Mouse (Mus musculus) hindbrain, embryonic 16.5 days (tissue): ENCODE data around the gene Lhx2. TPM values are rescaled to one million over a fixed set of nuclear protein-coding genes. Genes with fewer than 3 reads are reported as not detected.

Experiments
- ATAC-seq: fragments of 200-750 bp; cut with Nextera tagmentation; 2 replicates; pipeline ENCODE4 v1.8.0; 2017; ENCODE audit warnings: moderate TSS enrichment, moderate library complexity
- H3K27ac ChIP-seq: fragments of 300-500 bp; sonication (generic); 2 replicates; pipeline ENCODE4 v1.5.1; 2014; ENCODE audit warnings: low read depth, mild to moderate bottlenecking, control low read depth, low read length, moderate library complexity
- H3K27me3 ChIP-seq: fragments of 300-500 bp; sonication (generic); replicated peaks from 2 replicates; pipeline ENCODE4 v1.6.1; 2014; ENCODE audit warnings: low read length; ENCODE audit not compliant: control insufficient read depth, insufficient read depth
- H3K36me3 ChIP-seq: fragments of 300-500 bp; sonication (generic); 2 replicates; pipeline ENCODE4 v1.6.1; 2014; ENCODE audit warnings: mild to moderate bottlenecking, low read length, moderate library complexity, mixed read lengths; ENCODE audit not compliant: control insufficient read depth, insufficient read depth
- H3K4me1 ChIP-seq: fragments of 300-500 bp; sonication (generic); 2 replicates; pipeline ENCODE4 v1.6.1; 2014; ENCODE audit warnings: low read depth, low read length; ENCODE audit not compliant: control insufficient read depth, insufficient read depth
- H3K4me2 ChIP-seq: fragments of 300-500 bp; sonication (generic); 2 replicates; pipeline ENCODE4 v1.6.1; 2014; ENCODE audit warnings: mild to moderate bottlenecking, low read length, control low read depth, moderate library complexity
- H3K4me3 ChIP-seq: fragments of 300-500 bp; sonication (generic); 2 replicates; pipeline ENCODE4 v1.5.1; 2014; ENCODE audit warnings: mild to moderate bottlenecking, low read length, control low read depth, moderate library complexity
- H3K9ac ChIP-seq: fragments of 300-500 bp; sonication (generic); 2 replicates; pipeline ENCODE4 v1.6.1; 2014; ENCODE audit warnings: low read depth, mild to moderate bottlenecking, control low read depth, low read length, moderate library complexity
- H3K9me3 ChIP-seq: fragments of 300-500 bp; sonication (generic); 2 replicates; pipeline ENCODE4 v1.6.1; 2014; ENCODE audit warnings: mild to moderate bottlenecking, low read length, moderate library complexity; ENCODE audit not compliant: control insufficient read depth
- WGBS: fragments of 180-500 bp; shearing (Covaris S2); extraction: QIAGEN DNeasy Blood & Tissue Kit; methylation state at CpG from one replicate; pipeline ENCODE4 v1.1.7; 2014; 5-methylcytosine and 5-hydroxymethylcytosine counted together
- polyA plus RNA-seq: library from polyadenylated mRNA; unstranded; fragments of >200 nt; fragmentation: Nextera tagmentation; extraction: Ambion mirVana; gene quantifications from 2 replicates; pipeline ENCODE4 v1.2.1, GENCODE M21; 2015

Gene Lhx2
- polyA plus RNA-seq, 1 experiment from 2014 or later = 6.8 TPM

DNA sequence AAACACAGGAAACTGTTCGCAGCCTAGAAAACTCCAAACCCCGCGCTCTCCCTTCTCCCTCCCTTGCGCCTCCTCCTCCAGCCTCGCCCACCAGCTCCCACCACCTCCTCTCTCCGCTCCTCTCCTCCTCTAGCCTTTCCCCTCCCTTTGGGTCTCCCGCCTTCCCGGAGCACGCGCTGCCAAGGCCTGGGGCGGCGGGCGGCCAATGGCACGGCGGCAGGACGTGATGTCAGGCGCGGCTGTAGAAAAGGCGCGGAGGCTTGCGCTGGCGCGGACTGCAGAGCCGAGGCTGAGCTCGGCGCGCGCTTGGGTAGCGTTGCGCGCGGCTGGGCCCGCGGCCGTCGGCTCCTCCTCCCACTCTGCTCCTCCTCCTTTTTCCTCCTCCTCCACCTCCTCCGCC lies 11.7 kb downstream of the Lhx2 start:
- peaks cover 62% of the 10 kb centered on the region for H3K27me3 ChIP-seq

DNA sequence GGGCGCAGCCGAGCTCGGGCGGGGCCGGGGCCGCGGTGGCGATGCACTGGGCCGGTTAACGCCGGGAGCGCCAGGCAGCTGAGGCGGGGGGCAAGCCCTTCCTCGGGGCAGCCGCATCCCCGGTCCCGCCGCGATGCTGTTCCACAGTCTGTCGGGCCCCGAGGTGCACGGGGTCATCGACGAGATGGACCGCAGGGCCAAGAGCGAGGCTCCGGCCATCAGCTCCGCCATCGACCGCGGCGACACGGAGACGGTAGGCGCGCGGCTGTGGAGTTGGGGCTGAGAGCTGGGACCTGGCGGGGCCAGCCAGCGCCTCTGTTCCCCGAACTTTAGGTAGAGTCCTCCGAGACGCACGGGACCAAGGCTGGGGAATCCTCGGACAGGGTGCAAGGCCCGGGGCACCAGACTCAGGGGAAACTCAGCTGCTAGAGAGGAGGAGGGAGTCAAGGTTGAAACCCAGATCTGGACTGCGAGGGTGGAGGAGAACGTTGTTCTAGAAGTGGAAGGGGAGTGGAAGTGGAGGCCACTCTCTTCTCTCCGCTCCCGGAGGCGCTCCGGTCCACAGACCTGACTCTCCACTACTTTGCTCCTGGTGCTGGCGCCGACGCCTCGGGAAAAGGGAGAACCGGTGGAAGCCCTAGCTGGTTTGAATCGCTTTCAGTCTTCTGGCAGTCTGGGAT lies 12.7 kb downstream of the Lhx2 start:
- H3K9ac ChIP-seq = peak overlapping the region; percentile 57
- peak overlapping the region; percentile 81 for H3K4me2 ChIP-seq
- peaks cover 59% of the 10 kb centered on the region for H3K27me3 ChIP-seq
- peaks cover 21% of the 10 kb centered on the region for H3K4me1 ChIP-seq
- H3K9me3 ChIP-seq = no peaks in the 10 kb centered on the region
- H3K27ac ChIP-seq = peak overlapping the region; percentile 39
- ATAC-seq = no peak
- no peaks in the 10 kb centered on the region for H3K36me3 ChIP-seq
- WGBS = under 1% methylated on average over 49 of the region's 57 CpGs
- H3K4me3 ChIP-seq = peak overlapping the region; percentile 46

More for the DNA sequence above, 11.7 kb downstream of the Lhx2 start:
- under 1% methylated on average over 37 of the region's 37 CpGs for WGBS
- Histone ChIP-seq H3K9me3 (no peaks in the 10 kb centered on the region), H3K36me3 (no peaks in the 10 kb centered on the region), H3K4me3 (peak overlapping the region; percentile 46), H3K27ac (no peak overlapping the region), H3K4me2 (peak overlapping the region; percentile 81), H3K4me1 (peaks cover 21% of the 10 kb centered on the region), H3K9ac (peak overlapping the region; percentile 57)
- ATAC-seq = peak; percentile 93

DNA sequence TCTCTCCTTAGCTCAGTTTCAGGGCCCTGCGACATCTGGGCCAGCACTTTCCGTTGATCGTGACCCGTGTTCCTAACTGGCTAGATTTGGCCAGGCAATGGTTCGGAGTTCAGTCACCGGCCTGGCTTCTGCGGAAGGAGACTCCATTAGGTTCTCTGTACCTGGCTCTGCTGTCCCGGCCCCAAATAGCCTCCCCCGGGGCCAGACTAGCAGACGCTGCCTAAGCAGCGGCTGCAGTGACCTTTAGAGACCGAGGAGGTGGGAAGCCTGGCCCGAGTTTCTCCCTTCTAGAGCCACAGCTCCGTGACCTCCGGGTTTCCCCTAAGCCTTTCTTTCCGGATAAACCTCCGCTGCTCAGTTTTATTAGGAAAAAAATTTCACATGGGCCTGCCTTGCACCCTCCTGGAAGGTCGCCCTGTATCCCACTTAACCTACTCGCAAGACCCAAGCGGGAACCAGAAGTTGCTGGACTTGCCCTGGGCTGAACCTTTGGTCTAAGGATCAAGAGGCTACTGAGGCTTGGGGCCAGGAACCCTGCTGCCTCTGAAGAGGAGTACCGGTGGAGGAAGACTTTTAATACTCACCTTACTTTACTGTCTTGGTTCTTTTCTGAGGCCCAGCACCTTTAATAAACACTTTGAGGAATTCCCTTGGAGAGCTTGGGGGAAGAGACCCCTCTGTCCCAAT lies 13.4 kb downstream of the Lhx2 start:
- no peaks in the 10 kb centered on the region for H3K9me3 ChIP-seq
- peaks cover 21% of the 10 kb centered on the region for H3K4me1 ChIP-seq
- no peak for ATAC-seq
- peak overlapping the region; percentile 81 for H3K4me2 ChIP-seq
- no peaks in the 10 kb centered on the region for H3K36me3 ChIP-seq
- H3K9ac ChIP-seq = peak overlapping the region; percentile 22; the same call in 1 of the 2 replicates
- 3% methylated on average over 21 of the region's 21 CpGs for WGBS
- H3K4me3 ChIP-seq = peak overlapping the region; percentile 46
- H3K27me3 ChIP-seq = peaks cover 60% of the 10 kb centered on the region
- H3K27ac ChIP-seq = no peak overlapping the region

DNA sequence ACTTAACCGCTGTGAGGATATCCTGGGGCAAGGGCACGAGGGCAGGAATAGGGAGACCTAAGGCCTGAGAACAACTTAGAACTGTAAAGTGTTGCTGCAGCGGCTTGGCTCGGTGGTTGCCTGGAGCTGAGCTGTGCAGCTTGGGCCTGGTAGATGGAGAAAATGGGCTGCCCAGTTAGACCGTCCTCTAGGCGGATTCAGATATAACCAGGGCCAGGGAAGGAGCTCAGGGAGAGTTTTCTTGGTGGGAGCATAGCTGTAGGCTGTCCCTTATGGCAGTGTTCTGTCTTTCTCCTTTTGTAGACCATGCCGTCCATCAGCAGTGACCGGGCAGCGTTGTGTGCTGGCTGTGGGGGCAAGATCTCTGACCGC lies 13.9 kb downstream of the Lhx2 start:
- WGBS = 10% methylated on average over 10 of the region's 10 CpGs
- Histone ChIP-seq H3K4me1 (peaks cover 20% of the 10 kb centered on the region), H3K4me3 (peak overlapping the region; percentile 46), H3K27ac (no peak overlapping the region), H3K36me3 (no peaks in the 10 kb centered on the region), H3K4me2 (peak overlapping the region; percentile 81), H3K9ac (no peak overlapping the region), H3K9me3 (no peaks in the 10 kb centered on the region), H3K27me3 (peaks cover 65% of the 10 kb centered on the region)
- ATAC-seq = no peak

DNA sequence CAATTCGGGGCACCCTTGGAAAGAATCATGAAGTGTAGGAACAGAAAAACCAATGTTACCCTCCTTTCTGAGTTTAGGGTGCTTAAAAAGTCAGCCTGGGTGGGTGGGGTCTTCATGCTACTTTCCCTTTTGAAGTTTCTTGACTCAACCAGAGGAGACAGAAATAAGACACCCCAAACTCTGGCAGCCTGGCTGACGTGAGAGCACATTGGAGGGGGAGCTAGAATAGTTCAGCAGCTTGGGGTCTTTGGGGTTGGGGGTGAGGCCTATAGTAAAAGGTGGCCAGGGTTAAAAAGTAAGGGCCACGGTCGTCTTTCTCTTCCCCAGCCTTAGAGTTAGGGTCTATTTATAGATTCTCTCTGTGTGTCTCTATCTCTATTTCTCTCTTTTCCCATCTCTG lies 14.6 kb downstream of the Lhx2 start:
- Histone ChIP-seq H3K4me1 (peaks cover 18% of the 10 kb centered on the region), H3K9ac (no peak overlapping the region), H3K27ac (no peak overlapping the region), H3K4me2 (peak overlapping the region; percentile 81), H3K4me3 (peak overlapping the region; percentile 1; the same call in 1 of the 2 replicates), H3K9me3 (no peaks in the 10 kb centered on the region), H3K36me3 (no peaks in the 10 kb centered on the region), H3K27me3 (peaks cover 66% of the 10 kb centered on the region)
- WGBS = 17% methylated on average over 4 of the region's 4 CpGs
- no peak for ATAC-seq

DNA sequence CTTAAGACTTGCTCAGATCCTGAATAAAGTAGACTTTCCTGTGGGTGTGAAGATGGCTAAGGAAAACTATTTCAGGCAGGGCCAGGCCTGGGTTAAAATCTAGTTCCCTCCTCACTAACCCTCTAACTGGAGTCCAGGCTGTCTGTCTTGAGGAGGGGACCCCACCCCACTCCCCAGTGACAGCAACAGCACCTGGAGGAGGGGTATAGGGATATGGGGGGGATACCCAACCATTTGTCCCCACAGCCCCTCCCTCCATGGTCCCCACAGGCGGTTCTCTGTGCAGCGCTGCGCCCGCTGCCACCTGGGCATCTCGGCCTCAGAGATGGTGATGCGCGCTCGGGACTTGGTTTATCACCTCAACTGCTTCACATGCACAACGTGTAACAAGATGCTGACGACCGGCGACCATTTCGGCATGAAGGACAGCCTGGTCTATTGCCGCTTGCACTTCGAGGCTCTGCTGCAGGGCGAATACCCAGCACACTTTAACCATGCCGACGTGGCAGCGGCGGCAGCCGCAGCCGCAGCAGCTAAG lies 15.2 kb downstream of the Lhx2 start:
- WGBS = under 1% methylated on average over 22 of the region's 22 CpGs
- Histone ChIP-seq H3K4me2 (peak overlapping the region; percentile 81), H3K27me3 (peaks cover 66% of the 10 kb centered on the region)

DNA sequence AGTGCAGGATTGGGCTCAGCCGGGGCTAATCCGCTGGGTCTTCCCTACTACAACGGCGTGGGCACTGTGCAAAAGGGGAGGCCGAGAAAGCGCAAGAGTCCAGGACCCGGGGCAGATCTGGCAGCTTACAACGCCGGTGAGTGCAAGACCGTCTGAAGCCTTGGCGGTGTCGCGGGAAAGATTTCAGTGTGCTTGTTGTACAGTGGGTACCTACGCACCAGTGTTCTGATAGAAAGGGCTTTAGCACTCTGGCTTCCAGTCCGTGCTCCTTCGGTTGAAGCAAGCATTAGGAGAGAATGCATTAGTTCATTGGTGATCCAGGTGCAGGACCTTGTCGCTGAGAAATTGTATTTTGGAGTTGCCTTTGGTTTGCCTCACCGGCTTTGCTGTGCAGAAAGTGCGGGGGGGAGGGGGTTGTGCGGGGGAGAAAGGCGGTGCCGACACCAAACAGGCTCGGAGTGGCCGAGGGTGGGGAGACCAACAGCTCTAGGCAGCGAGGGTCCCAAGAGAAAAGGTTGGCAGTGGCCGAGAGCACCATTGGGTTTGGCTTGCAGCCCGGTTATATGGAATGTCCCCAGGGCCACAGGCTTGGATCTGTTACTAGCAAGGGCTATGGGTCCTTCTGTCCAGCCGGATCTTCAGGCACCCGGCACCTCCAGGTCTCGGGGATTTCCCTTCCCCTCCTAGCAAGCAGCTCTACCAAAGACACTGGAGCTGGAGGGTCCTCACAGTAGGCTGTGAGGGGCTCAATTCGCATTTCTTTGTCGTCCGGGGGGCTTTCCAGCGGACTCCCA lies 15.8 kb downstream of the Lhx2 start:
- under 1% methylated on average over 34 of the region's 34 CpGs for WGBS
- Histone ChIP-seq H3K4me1 (peaks cover 18% of the 10 kb centered on the region), H3K9ac (peak overlapping the region; percentile 7; the same call in 1 of the 2 replicates), H3K36me3 (no peaks in the 10 kb centered on the region), H3K4me3 (peak overlapping the region; percentile 21), H3K9me3 (no peaks in the 10 kb centered on the region), H3K4me2 (peak overlapping the region; percentile 3), H3K27me3 (peaks cover 68% of the 10 kb centered on the region), H3K27ac (no peak overlapping the region)
- ATAC-seq = no peak

More for the DNA sequence above, 15.2 kb downstream of the Lhx2 start:
- Histone ChIP-seq H3K4me3 (peak overlapping the region; percentile 21), H3K27ac (no peak overlapping the region), H3K9me3 (no peaks in the 10 kb centered on the region), H3K4me1 (peaks cover 18% of the 10 kb centered on the region), H3K9ac (no peak overlapping the region), H3K36me3 (no peaks in the 10 kb centered on the region)
- no peak for ATAC-seq

DNA sequence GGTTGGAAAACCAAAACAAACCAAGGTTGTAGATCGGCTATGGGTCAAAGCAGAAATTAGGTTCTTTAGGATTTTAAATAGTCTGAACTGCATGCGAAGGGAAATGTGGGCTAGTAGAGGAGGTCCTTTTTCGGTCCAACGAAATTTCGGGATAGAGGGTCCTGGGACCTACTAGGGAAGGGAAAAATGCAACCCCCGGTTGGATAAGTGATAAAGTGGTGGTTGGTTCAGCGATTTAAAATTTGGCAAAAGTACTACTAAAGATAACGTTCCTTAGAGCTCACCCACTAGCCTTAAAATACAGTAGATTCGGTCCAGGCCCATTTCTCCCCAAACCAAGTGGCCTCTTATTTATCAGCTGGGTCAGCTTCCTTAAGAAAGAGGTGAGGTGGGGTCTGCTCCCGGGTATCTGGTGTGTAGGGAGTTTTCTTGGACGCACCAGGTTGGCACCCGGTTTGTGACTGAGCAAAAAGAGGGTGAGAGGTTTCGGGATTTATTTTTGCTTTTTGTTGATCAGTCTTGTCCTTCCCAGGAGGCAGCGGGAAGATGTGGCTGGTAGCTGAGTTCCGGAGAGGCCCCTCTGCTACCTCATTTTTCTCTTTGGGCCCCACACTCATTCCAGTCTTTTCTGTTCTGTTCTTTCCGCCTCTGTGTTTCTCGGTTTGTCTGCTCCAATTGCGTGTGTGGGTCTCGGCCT lies 16.8 kb downstream of the Lhx2 start:
- no peak overlapping the region for H3K27ac ChIP-seq
- ATAC-seq = no peak
- no peaks in the 10 kb centered on the region for H3K9me3 ChIP-seq
- peak overlapping the region; percentile 30 for H3K4me3 ChIP-seq
- H3K9ac ChIP-seq = peak overlapping the region; percentile 13; the same call in 1 of the 2 replicates
- 2% methylated on average over 19 of the region's 19 CpGs for WGBS
- peaks cover 69% of the 10 kb centered on the region for H3K27me3 ChIP-seq
- no peaks in the 10 kb centered on the region for H3K36me3 ChIP-seq
- H3K4me1 ChIP-seq = peaks cover 11% of the 10 kb centered on the region
- H3K4me2 ChIP-seq = peak overlapping the region; percentile 43
